Mouse (Mus musculus): ENCODE results near the gene Tm4sf19. TPM values are rescaled to one million over a fixed set of nuclear protein-coding genes. Genes with fewer than 3 reads are reported as not detected.
A peak's percentile ranks its signal among the peaks of the same experiment; 100 is the strongest.

Gene Tm4sf19
- total RNA-seq (2021) (under 1 TPM; 0.29 to 0.93 TPM), polyA plus RNA-seq (2012; rRNA removed) (0.20 and 0.21 TPM in 2 replicates)
- long read RNA-seq, result 0 reads

DNA sequence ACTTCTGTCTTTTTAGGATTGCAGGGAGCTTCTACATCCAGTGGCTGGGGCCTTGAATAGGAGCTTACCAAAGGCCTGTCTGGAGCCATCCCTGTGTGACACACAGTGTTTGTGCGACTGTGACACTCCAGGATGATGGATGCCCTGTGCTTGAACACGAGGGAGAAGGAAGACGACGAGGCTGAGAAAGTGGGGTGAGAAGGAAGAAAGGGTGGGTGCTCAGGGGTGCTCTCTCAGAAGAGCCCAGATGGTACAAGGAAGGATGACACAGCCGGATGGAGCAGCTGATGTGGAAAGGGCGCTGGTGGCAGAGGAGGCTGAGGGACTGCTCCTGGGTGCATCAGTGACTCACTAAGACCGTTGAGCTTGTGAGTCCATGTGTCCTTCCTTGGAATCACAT is at the start of gene Tm4sf19:
Gene Tm4sf19, plus strand, starts transcription at position 240 of the 400 bp plus-strand sequence.
- DNase-seq, result peak; percentile 40

GRCm38 (mm10) chr16:32350776-32351175 is 49.5 kb upstream of the Tm4sf19 start:
- no peak for DNase-seq

DNA sequence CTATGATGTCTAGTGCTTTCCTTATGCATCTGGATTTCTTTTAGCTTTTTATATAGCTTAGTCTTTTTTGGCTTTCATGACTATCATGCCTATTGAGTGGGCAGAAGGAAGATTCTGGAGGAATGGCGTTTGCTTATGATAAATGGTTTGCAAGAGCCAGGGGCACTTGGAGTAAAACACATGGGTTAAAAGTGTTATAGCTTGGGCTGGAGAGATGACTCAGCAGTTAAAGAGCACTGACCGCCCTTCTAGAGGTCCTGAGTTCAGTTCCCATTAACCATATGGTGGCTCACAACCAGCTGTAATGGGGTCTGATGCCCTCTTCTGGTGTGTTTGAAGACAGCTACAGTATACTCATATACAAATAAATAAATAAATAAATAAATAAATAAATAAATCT is 36.8 kb upstream of the Tm4sf19 start:
- DNase-seq, result no peak

DNA sequence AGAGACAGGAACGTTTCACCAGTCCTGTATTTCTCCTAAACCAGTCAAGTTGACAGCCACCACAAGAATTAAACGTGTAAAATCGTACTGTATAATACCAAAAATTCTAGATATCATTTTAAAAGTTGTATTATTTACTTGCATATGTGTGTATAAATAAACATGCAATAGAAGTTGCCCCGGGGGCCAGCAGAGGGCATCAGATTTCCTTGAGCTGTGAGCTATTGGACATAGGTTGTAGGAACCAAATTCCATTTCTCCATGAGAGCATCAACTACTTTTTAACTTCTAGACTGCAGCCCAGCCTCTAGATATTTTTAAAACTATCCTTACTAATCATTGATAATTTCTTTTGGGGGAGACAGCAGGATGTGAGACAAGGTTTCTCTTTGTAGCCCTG is 29.0 kb upstream of the Tm4sf19 start:
- DNase-seq, result peak; percentile 30

- DNase-seq, result no peak
These were observed 20.7 kb upstream of the Tm4sf19 start for GRCm38 (mm10) chr16:32379575-32379974.

DNA sequence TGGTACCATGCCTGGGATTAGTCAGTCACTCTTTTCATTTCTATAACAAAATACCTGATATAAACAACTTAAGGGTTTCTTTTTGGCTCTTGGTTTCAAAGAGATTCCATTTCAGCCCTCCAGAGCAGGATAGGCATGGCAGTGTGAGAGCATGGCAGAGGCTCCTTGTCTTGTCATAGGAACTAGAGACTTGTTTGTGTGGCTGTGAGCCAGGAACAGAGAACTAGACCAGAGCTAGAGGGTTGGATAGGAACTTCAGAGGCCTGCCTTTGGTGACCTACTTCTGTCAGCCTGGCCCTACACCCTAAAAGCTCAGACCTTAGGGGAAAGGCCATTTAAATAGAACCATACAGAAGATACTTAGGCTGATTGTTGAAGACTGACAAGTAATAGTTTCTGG is 17.4 kb upstream of the Tm4sf19 start:
- no peak for DNase-seq

DNA sequence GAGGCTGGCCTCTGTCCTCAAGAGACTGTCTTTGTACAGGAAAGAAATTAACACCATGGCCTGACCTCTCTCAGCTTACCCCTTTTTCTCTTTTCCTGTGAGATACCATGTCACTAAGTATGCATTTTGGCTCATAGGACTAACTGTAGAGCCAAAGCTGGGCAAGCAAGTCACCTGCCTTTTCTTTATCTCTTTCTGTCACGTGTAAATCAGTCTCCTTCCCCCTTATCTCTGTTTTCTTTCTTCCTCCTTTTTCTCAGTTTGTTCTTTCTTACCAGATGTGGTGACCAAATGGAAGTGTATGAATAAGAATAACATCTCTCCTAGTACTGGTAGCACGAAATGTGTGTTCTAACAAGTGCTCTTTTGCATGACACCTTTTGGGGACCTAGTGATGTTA is 15.4 kb upstream of the Tm4sf19 start:
- no peak for DNase-seq

- no peak for DNase-seq
These were observed 13.5 kb upstream of the Tm4sf19 start for GRCm38 (mm10) chr16:32386826-32387225.

GRCm38 (mm10) chr16:32389049-32389448 is 11.3 kb upstream of the Tm4sf19 start:
- no peak for DNase-seq

DNA sequence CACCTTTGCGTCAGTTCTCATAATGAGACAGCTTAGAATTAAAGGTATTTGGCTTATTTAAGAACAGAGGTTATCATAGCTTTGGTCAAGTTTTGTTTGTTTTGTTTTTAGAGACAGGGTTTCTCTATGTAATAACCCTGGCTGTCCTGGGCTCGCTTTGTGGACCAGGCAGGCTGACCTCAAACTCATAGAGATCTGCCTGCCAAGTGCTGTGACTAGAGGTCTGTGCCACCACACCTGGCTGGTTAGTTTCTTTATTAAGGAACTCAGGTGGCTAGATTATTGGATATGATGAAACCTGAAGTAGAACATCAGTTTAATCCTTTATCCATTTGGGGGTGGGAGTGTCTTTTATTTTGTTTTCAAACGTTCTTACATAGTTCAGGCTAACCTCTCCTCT is 10.5 kb upstream of the Tm4sf19 start:
- DNase-seq, result no peak

- no peak for DNase-seq
These were observed 9.4 kb upstream of the Tm4sf19 start for GRCm38 (mm10) chr16:32390882-32391281.

GRCm38 (mm10) chr16:32395679-32396540 is 4.4 kb upstream of the Tm4sf19 start:
- no peak for DNase-seq

- no peak for DNase-seq
These were observed 3.8 kb upstream of the Tm4sf19 start for GRCm38 (mm10) chr16:32396541-32396835.

GRCm38 (mm10) chr16:32398206-32398605 is 2.1 kb upstream of the Tm4sf19 start:
- DNase-seq, result peak; percentile 65

GRCm38 (mm10) chr16:32401335-32401965 is 1.1 kb downstream of the Tm4sf19 start:
- DNase-seq, result no peak

DNA sequence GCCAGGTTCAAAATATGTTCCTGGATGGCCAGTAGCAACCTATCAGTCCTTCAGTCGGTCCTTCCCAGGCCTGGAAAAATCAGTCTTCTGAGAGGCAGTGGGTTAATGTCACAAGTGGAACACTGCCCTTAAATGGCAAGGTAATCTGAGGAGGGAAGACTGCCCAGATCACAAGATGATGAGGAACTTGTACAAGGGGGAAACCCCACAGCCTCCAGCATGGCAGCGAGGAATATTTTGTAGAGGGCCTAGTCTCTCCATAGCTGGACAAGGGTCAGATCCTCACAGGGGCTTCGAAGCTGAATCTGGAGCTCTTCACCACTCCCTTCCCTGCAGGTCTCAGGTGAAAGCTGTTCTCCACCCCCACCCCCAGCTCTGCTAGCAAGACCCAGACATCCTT is 2.5 kb downstream of the Tm4sf19 start:
- no peak for DNase-seq

DNA sequence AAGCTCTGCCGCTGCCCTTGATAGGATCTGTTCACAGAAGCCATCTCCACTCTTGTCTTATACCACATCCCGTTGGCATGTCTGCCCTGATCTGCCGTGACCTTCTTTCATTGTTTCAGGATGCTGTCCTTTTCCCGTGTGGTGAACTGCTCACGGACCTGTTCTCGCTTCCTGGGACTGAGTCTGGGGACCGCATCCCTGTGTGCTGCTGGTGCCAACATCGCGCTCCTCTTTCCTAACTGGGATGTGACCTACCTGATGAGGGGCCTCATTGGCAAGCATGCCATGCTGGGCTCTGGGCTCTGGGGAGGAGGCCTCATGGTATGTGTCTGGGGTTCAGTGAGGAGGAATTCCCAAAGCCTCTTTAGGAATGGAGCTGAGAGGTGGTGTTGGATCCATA is 5.4 kb downstream of the Tm4sf19 start:
- DNase-seq, result no peak

- no peak for DNase-seq
These were observed 6.4 kb downstream of the Tm4sf19 start for GRCm38 (mm10) chr16:32406671-32407070.

DNA sequence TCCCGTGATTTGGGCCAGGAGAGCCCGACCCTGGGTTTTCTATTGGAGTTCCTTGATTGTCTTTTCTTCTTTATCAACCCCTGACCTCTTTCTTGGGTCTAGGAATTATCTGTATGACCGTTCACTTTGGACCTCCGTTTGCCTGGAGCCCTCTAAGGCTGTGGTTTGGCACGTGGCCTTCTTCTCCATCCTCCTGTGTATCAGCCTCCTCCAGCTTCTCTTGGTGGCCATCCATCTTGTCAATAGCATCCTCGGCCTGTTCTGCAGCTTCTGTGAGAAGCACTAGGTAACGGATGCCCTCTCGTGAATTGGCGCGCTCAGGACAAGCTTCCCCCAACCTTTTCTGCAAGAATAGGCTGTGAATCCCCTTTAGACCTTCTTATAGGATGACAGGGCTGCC is 7.4 kb downstream of the Tm4sf19 start:
- DNase-seq, result no peak

DNA sequence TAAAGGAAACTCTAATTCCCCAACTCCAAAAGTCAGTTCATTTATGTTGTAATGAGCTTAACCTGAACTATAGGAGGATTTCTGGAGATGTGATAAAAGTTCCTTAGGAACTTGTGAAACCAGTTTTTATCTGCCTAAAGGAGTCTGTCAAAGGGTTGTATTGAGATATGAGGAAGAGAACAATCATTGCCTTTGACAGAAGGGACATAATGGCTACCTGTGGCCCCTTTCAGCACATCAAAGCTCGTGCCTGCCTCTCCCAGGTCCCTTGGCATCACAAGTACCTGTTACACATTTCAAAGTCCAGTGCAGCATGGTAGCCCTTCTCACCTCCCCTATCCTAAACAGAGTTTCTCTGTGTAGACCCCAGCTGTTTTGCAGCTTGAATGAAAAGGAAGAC is 17.2 kb downstream of the Tm4sf19 start:
- DNase-seq, result no peak

DNA sequence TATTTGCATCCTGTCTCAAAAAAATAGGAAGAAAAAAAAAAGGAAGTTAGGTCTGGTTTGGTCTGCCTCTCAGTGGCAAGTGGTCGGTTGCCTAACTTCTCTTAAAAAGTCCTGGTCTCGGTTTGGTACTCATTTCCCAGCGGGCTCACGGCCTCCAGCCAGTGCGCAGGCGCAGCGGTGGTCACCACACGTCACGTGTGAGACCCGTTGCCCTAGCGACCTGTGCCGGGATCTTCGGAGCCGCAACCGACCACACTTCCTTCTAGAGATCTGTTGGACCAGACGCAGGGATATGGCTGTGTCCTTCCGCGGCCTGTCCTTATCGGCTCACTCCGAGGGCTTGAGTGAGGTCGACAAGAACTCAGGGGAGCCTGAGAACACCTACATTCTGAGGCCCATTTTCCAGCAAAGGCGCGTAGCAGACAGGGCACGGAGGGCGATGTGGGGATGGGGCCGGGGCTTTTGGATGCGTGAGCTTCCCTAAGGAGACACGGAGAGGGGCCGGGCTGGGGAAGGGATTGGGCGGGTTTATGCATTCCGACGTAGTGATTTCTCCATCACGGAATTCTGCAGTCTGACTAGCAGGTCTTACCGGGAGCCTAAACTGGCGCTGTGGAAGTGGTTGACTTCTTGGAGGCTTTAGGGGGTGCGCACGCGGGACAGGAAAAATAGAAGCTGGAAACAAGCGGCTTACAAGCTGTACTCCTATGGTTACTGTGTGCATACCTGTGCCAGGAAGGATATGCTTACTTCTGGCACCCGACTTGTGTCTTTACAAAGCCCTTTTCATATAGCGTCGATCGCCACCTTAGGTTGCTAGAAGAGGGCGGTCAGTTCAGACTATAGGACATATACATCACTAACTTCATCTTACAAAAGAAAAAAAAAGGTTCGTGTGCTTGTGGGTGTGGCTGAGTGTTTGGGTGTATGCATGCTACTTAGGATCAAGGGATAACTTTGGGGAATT is 19.5 kb downstream of the Tm4sf19 start, which contains the start of gene Tctex1d2:
Gene Tctex1d2, plus strand, starts transcription at position 186 of the 967 bp plus-strand sequence.
- DNase-seq, result peak; percentile 96

DNA sequence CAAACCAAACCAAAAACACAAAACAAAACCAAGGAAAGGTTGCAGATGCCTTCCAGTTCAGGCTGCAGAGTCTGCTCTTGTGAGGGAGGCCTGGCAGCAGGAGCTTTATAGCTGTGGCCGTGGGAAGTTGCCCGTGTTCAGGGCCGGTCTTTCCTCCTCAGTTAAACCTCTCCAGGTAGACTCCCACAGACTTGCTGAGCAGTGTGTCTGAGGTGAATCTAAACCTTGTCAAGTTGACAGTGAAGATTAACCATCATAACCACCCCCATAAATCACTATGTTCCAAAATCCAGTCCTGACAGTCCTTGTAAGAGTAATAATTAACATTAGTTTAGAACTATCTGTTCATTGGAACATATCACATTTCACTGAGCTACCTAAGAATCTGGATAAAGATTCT is 27.2 kb downstream of the Tm4sf19 start:
- DNase-seq, result no peak

Measured in adrenal gland, adult 2 months (tissue).